Mouse (Mus musculus) gastrocnemius, adult 18-20 months (tissue): ENCODE measurements around the gene Prr12. TPM values are rescaled to one million over a fixed set of nuclear protein-coding genes. Genes with fewer than 3 reads are reported as not detected.

ENCODE experiments used
- DNase-seq: peaks from one replicate; pipeline ENCODE4 v3.0.0; 2021; ENCODE audit warnings: low spot score
- microRNA-seq: library from miRNA; unstranded; fragments of <30 nt; microRNA quantifications from one replicate; pipeline ENCODE4 v1.2.0, GENCODE M21; 2021
- total RNA-seq, 2 experiments: library from RNA; stranded (reverse); gene quantifications; 2 replicates each; pipeline ENCODE4 v1.2.3; 2021

The Prr12 gene
- total RNA-seq, 2 experiments from 2014 or later: 13.1 to 16.0 TPM

DNA sequence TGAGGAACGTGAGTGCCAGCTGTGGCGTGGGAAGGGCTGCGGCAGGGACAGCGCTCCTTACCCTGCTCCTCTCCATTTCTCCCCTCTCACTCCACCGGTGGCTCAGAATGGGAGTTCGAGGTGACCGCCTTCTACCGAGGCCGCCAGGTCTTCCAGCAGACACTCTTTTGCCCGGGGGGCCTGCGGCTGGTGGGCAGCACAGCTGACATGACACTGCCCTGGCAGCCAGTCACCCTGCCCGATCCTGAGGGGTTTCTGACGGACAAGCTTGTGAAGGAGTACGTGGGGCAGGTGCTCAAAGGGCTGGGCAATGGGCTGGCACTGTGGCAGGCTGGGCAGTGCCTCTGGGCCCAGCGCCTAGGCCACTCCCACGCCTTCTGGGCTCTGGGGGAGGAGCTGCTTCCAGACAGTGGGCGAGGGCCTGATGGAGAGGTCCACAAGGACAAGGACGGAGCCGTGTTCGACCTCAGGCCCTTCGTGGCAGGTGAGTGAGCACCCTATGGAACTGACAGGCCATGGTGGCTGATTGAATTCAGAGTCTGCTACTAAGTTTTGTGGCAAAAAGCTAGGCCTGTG is 52.1 kb downstream of the Prr12 start:
- DNase-seq: no peak

DNA sequence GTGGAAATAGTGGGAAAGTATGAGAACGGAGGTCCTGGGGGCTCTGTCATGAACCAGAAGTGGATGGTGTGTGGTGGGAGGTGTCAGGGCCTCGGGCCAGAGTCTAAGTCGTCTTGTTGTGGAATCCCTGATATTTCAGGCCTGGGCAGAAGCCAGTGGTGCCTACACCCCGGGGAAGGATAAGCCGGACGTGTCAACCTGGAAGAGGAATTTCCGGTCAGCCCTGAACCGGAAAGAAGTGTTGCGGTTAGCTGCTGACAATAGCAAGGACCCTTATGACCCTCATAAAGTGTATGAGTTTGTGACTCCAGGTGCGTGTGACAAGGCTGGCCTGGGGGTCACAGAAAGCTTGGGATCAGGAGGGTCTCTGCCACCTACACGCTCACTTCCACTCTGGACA is 52.9 kb downstream of the Prr12 start:
- DNase-seq: no peak

DNA sequence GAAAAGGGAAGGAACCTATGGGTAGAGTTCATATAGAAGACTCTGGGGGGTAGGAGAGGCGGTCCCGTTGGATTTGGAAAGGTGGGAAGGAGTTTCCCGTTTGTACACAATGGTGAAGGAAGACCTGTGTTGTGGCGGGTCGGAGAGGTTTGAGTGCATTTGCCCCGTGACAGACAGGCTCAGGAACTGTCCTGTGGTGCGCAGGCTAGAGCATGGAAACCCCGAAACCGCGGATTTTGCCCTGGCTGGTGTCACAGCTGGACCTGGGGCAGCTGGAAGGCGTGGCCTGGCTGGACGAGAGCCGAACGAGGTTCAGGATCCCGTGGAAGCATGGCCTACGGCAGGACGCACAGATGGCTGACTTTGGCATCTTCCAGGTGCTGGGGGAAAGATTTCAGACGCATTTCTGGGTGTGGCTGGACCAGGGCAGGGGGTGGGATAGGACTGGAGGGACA is 54.2 kb downstream of the Prr12 start, which contains the start of gene Bcl2l12:
TSS of gene Bcl2l12 (minus strand) at position 212 of the 455 bp plus-strand sequence.
- DNase-seq: peak; percentile 43

DNA sequence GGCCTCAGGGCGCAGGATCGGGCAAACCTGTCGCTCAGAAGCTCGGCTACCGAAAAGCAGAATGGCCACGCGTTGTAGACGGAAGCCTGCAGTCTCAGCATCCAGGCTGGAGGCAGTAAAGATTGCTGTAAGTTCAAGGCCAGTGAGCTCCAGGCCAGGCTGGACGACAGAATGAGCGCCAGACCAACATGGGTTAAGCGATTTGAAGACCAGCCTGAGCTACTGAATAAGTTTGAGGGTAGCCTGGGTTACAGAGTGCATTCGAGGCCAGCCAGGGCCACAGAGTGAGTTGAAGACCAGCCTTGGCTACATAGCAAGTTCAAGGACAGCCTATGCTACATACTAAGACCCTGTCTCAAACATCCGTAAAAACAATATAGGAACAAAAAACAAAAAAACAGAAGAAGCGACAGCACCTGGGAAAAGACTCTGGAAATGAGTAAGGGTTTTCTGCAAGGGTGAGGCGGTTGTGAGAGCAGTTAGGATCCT is 54.7 kb downstream of the Prr12 start:
- no peak for DNase-seq

DNA sequence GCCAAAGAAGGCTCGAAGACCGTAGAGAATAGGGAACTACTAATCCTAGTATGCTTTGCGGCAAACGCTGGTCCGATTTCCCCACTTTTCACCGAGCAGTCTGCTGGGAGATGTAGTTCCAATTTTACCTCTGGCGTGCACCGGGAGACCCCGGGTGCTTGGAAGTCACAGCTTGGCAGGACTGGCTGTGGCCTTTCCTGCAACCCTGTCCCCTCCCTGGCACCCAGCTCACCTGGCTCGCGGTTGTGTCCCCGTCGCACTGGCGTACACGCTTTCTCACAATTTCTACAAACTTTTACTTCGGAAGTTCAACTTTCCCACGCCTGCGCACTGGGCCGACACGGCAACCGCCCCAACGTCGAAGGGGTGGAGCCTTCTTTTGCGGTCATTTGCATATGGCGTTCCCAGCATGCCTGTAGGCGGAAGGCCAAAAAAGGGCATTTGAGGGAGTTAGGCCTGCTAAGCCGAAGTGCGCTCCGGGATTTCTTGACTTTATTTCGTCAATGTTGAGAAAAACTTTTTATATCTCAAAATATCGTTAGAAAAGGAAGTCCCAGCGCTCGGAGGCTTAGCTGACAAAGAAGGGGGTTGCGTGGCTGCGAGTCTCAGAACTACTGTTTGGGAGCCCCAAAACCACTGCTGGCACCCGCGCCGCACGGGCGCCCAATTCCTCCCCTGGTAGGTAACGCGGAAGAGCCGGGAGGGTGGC is 55.3 kb downstream of the Prr12 start, which contains the start of gene Irf3:
TSS of gene Irf3 (plus strand) at position 418 of the 709 bp plus-strand sequence.
- DNase-seq: peak; percentile 98

DNA sequence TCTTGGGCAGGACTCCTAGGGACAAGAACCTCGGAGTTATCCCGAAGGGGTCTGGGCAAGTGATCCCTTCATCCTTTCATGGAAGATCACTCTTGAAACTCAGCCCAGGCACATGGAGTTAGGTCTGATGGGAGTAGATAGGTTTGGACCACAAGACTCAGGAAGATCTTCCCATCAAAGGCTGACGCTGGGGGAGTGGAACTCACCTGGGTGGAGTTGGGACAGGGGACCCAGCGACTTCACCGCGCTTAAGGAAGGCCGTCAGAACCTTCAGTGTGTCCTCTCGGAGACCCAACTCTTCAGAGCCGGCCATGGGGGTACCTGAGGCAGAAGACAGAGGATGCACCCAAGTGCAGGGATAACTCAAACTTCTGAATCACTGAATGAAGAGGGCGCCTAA is 56.0 kb downstream of the Prr12 start:
- no peak for DNase-seq

DNA sequence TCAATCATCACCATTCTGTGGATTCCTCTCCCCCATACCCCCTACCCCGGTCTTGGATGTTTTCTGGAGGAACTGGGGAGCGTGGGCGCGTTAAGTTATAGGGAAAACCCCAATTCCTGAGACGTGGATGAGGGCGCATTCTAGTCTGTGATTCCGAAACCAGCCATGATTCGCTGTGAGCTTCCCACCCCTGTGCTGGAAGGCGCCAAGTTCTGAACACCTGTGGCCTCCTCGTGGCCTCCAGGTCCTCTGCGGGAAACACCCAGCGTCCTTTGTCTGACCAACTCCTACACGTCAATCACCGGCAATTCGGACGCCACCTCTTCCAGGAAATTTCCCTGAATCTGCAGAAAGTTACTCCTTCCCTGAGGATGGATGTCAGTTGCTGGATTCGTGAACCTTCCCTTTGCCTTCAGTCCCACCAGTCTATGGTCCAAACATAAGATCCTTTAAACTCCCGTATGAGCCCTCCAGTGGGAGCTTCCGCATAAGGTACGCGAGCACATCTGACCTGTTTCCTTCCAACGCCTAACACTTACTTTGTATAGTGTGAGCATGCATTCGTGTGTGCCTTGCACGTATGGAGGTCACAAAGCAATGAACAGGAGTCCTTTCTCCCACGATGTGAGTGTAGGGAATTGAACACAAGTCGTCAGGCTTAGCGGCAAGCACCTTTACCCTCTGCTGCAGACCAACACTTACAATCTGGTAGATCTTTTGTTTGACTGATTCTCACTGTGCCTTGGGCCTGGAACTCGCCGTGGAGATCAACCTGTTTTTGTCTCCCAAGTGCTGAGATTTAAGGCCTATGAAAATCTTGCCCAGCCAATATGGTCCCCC is 65.6 kb downstream of the Prr12 start:
- DNase-seq: no peak

DNA sequence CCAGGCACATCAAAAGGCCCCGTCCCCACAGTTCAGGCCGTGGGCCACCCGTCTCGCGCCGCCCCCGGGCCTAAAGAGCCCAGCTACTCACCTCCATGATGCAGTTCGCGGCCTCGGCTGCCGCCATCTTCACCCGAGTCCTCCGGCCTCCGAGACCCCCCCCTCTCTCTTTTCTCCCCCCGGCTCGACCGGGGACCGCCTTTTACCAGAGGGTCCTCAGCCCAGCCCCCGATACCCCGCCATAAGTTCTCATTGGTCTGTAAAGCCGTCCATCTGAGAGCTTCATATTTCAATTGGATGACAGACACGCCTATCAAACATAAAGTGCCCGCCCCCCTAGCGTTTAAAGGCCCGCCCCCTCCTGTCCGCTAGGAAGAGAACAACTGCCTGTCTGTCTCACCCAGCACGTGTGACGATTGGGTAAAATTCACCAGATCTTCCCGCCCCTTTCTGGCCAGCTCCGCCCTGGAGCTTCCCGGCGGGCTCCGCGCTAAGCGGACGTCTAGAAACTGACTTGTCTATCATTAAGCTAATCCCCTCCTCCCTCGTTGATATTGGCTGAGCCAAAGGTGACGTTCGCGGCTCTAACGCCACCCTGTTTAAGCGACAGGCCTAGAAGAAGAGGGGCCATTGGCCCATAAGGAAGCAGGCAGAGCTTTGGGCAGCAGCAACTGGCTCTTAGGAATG is 66.3 kb downstream of the Prr12 start, which contains the start of gene Prmt1:
TSS of gene Prmt1 (minus strand) at position 377 of the 687 bp plus-strand sequence.
- peak; percentile 99 for DNase-seq

DNA sequence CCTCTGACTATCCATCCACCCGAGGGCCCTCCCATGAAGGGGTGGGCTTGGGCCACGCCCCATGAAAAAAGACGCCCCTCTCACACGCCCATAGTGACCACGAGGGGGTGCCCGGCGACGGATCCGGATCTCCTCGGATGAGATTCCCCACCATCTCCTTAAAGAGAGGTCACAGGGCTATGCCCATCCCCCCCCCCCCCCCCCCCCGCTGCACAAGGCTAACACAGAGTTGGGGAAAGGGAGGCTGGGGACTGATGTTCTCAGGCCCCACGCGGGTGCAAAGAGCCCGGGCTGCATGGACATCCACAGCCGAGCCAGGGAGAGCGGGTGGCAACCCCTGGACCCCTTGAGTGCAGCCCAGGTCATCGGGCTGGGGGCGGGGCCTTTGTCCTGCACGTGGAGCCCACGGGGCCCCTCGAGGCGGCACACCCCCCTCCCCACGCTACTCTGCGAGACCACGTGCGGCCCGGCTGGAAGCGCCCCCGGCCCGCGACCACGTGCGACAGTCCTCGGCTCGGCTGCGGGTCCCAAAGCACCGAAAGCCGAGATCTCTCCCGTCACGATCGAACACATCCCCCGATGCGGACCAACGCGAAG is 67.0 kb downstream of the Prr12 start:
- DNase-seq: peak; percentile 64

DNA sequence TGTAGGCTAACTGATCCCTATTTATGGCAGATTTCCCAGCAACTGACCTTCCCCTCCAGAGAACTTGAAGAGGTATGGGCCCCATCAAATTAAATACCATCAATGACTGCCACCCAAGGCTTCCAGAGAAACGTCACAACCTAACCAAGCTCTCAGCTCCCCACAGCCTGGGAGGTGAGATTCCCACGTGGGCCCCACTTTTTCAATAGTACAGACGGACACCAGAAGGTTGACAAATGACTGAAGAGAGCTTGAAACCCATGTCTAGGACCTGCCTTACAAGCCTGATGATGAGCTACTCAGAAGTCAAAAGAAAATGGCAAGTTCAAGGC is 67.9 kb downstream of the Prr12 start:
- DNase-seq: no peak

DNA sequence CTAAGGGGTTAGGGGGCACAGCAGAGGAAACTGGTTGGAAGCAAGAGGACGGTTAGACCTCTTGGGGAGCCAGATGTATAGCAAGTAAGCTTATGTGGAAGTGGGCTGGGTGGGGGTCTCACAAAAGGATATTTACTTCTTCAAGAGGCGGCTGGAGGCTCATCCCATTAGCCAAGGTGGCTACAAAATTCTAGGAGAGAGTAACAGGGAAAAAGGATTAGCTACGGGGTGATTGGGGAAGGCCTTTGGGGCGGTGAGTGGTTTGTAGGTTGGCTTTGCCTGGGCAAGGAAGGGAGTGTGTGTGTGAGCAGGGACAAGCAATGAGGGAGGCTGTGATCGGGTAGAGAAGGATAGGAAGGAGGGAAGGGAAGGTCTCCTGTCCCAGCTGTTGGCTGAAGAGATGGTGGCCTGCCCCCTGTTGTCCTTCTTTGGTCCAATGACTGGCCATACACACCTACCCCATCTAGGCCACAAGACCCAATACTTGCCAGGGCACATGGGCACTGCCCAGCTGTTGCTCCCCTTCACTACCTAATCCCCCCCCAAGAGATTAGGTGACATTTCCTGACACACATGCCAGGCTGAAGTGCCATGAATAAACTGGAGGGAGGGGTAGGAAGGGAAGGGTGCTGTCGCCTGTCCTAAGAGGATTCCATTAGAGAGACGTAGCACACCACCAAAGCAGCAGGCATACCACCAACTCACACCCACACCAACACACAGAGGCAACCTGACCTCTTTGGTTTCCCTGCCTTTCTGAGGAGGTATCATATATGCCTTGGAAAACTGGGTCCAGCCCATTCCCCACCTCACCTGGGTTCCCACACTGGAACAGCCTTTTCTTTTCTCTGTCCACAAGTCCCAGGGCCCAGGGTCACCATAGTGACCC is 68.5 kb downstream of the Prr12 start:
- DNase-seq: peak; percentile 64

DNA sequence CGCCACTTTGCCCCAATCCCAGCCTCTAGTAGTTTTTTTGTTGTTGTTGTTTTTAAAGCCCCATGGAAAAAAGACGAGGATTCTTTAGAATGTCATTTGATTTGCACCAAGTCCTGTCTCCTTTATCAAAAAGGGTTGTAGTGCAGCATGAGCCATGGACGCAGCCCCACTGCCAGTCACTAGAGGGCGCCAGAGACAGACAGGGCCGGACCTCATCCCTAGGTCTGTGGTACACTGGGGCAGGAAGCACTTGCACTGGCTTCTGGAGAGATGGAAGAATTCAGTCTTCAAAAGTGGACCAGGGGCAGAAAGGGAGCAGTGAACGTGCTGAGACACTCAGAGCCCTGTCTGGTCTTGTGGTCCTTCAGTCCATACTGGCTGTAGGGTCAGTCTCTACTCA is 69.6 kb downstream of the Prr12 start:
- peak; percentile 90 for DNase-seq

DNA sequence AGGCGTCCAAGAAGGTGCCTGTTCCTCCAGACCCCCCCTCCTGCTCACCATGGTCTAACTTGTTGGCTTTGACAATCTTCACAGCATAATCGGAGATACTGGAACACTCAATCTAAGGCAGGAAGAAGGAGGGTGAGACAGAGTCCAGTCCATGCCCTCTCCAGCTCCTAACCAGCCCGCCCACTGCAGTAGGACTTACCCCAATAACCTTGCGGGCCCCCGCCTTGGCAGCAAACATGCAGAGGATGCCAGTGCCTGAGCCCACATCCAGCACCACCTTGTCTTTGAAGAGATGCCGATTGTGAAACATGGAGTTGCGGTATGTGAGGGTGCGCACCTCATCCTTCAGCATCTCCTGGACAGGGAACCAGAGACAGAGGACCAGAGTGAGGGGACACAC is 71.1 kb downstream of the Prr12 start:
- no peak for DNase-seq

DNA sequence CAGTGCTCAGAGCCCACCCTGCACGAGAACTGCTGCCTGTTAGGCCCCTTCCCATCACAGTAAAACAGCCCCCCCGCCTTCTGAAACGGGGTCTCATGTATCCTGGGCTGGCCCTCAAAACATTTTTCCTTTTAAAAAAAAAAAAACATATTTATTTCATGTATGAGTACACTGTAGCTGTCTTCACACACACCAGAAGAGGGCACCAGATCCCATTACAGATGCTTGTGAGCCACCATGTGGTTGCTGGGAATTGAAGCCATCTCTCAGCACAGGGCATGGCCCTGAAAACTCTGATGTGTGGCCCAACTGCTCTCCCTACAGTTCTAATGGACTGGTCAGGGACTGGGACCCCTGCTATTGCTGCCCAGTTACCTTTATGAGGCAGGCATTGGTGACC is 74.4 kb downstream of the Prr12 start:
- DNase-seq: no peak

Small RNA genes lying within 50 kb of the gene (microRNA-seq; reads per million reads assigned to microRNA genes)
- gene Mir7054: 2.0 reads per million

Other genes with a start within 250 kb of the Prr12 start
- gene Nup62, start 236.8 kb downstream of the Prr12 start, total RNA-seq: 10 to 100 TPM; 20.1 to 25.2 TPM
- gene Il4i1, start 236.5 kb downstream of the Prr12 start, total RNA-seq: 1 to 10 TPM; 2.3 to 3.5 TPM
- gene Atf5, start 236.2 kb downstream of the Prr12 start, total RNA-seq: 10 to 100 TPM; 62.4 to 99.0 TPM
- 100 to 1,000 TPM; 130 to 144 TPM for gene Akt1s1, start 203.9 kb downstream of the Prr12 start, total RNA-seq
- 10 to 100 TPM; 46.8 to 61.0 TPM for gene Tbc1d17, start 203.8 kb downstream of the Prr12 start, total RNA-seq
- 10 to 100 TPM; 19.2 to 20.2 TPM for gene Pnkp, start 195.7 kb downstream of the Prr12 start, total RNA-seq
- gene Ptov1, start 183.1 kb downstream of the Prr12 start, total RNA-seq: 100 to 1,000 TPM; 143 to 148 TPM
- gene Med25, start 160.2 kb downstream of the Prr12 start, total RNA-seq: 10 to 100 TPM; 60.5 to 62.8 TPM
- gene Fuz, start 156.8 kb downstream of the Prr12 start, total RNA-seq: 10 to 100 TPM; 16.6 to 17.6 TPM
- gene Ap2a1, start 123.4 kb downstream of the Prr12 start, total RNA-seq: 10 to 100 TPM; 59.8 to 64.4 TPM
- gene Tsks, start 109.7 kb downstream of the Prr12 start, total RNA-seq: not detected
- gene Cpt1c, start 78.0 kb downstream of the Prr12 start, total RNA-seq: 1 to 10 TPM in 1 of 2 experiments, under 1 TPM in 1; 0.64 to 1.4 TPM
- gene Prmt1, start 66.3 kb downstream of the Prr12 start, total RNA-seq: 100 to 1,000 TPM; 119 to 139 TPM
- gene Irf3, start 55.2 kb downstream of the Prr12 start, total RNA-seq: 10 to 100 TPM; 15.0 to 19.1 TPM
- gene Bcl2l12, start 54.2 kb downstream of the Prr12 start, total RNA-seq: 1 to 10 TPM; 8.4 to 8.5 TPM
- gene Scaf1, start 36.5 kb downstream of the Prr12 start, total RNA-seq: 10 to 100 TPM; 41.3 to 46.2 TPM
- gene Rras, start 34.9 kb downstream of the Prr12 start, total RNA-seq: 10 to 100 TPM; 20.8 to 26.8 TPM
- 10 to 100 TPM; 27.9 to 28.3 TPM for gene Nosip, start 9.5 kb upstream of the Prr12 start, total RNA-seq
- gene Prrg2, start 9.8 kb upstream of the Prr12 start, total RNA-seq: 10 to 100 TPM; 10.2 to 10.4 TPM
- 10 to 100 TPM in 1 of 2 experiments, 1 to 10 TPM in 1; 8.0 to 12.5 TPM for gene Rcn3, start 39.3 kb upstream of the Prr12 start, total RNA-seq
- 10 to 100 TPM; 27.4 to 29.1 TPM for gene Fcgrt, start 51.0 kb upstream of the Prr12 start, total RNA-seq
- 100 to 1,000 TPM; 490 to 529 TPM for gene Rps11, start 71.6 kb upstream of the Prr12 start, total RNA-seq
- 100 to 1,000 TPM; 643 to 706 TPM for gene Rpl13a, start 75.9 kb upstream of the Prr12 start, total RNA-seq
- gene Gm45713, start 83.3 kb upstream of the Prr12 start, total RNA-seq: 1 to 10 TPM in 1 of 2 experiments, not detected in 1; 1.2 TPM
- 1 to 10 TPM; 1.8 to 3.0 TPM for gene Flt3l, start 83.6 kb upstream of the Prr12 start, total RNA-seq
- gene Pih1d1, start 101.4 kb upstream of the Prr12 start, total RNA-seq: 10 to 100 TPM; 34.2 to 34.5 TPM
- 10 to 100 TPM; 10.6 to 12.8 TPM for gene Aldh16a1, start 101.7 kb upstream of the Prr12 start, total RNA-seq
- gene Slc17a7, start 111.1 kb upstream of the Prr12 start, total RNA-seq: under 1 TPM; 0.14 to 0.17 TPM
- gene Gfy, start 126.7 kb upstream of the Prr12 start, total RNA-seq: not detected
- gene Pth2, start 128.1 kb upstream of the Prr12 start, total RNA-seq: not detected
- not detected for gene Ccdc155, start 152.0 kb upstream of the Prr12 start, total RNA-seq
- not detected for gene Dkkl1, start 159.3 kb upstream of the Prr12 start, total RNA-seq
- gene Tead2, start 162.9 kb upstream of the Prr12 start, total RNA-seq: 1 to 10 TPM; 1.2 to 1.3 TPM
- 1 to 10 TPM; 1.1 to 1.2 TPM for gene Cd37, start 186.2 kb upstream of the Prr12 start, total RNA-seq
- gene Slc6a16, start 188.2 kb upstream of the Prr12 start, total RNA-seq: not detected
- not detected for gene Slc6a21, start 224.6 kb upstream of the Prr12 start, total RNA-seq